Mouse (Mus musculus) lung, embryonic 15.5 days (tissue): ENCODE results near the gene Otogl. TPM values are rescaled to one million over a fixed set of nuclear protein-coding genes. Genes with fewer than 3 reads are reported as not detected.

ENCODE experiments used
- ATAC-seq: fragments of 200-750 bp; cut with Nextera tagmentation; 2 replicates; pipeline ENCODE4 v1.8.0; 2017; ENCODE audit warnings: moderate number of reproducible peaks, borderline replicate concordance; ENCODE audit not compliant: low FRiP score, low TSS enrichment; ENCODE audit errors: extremely low read depth
- H3K27ac ChIP-seq: fragments of 300-500 bp; sonication (generic); 2 replicates; pipeline ENCODE4 v1.5.1; 2015; ENCODE audit warnings: moderate library complexity, mild to moderate bottlenecking, inconsistent platforms
- H3K27me3 ChIP-seq: fragments of 300-500 bp; sonication (generic); 2 replicates; pipeline ENCODE4 v1.6.1; 2015; ENCODE audit warnings: inconsistent platforms
- H3K36me3 ChIP-seq: fragments of 300-500 bp; sonication (generic); 2 replicates; pipeline ENCODE4 v1.6.1; 2015; ENCODE audit warnings: inconsistent platforms
- H3K4me1 ChIP-seq: fragments of 300-500 bp; sonication (generic); 2 replicates; pipeline ENCODE4 v1.6.1; 2015; ENCODE audit warnings: inconsistent platforms
- H3K4me2 ChIP-seq: fragments of 300-500 bp; sonication (generic); 2 replicates; pipeline ENCODE4 v1.6.1; 2015; ENCODE audit warnings: inconsistent platforms, mild to moderate bottlenecking, moderate library complexity
- H3K4me3 ChIP-seq: fragments of 300-500 bp; sonication (generic); 2 replicates; pipeline ENCODE4 v1.5.1; 2015; ENCODE audit warnings: mild to moderate bottlenecking, inconsistent platforms
- H3K9ac ChIP-seq: fragments of 300-500 bp; sonication (generic); 2 replicates; pipeline ENCODE4 v1.6.1; 2015; ENCODE audit warnings: inconsistent platforms
- H3K9me3 ChIP-seq: fragments of 300-500 bp; sonication (generic); 2 replicates; pipeline ENCODE4 v1.6.1; 2016; ENCODE audit warnings: inconsistent platforms
- WGBS: fragments of 180-500 bp; shearing (Covaris S2); methylation state at CpG from one replicate; pipeline ENCODE4 v1.1.7; 2015; 5-methylcytosine and 5-hydroxymethylcytosine counted together
- polyA plus RNA-seq: library from polyadenylated mRNA; unstranded; fragments of >200 nt; fragmentation: Nextera tagmentation; extraction: Ambion mirVana; gene quantifications from 2 replicates; pipeline ENCODE4 v1.2.1, GENCODE M21; 2015

Gene Otogl
- polyA plus RNA-seq, 1 experiment from 2014 or later, result 0.06 TPM

GRCm38 (mm10) chr10:107901958-107902357, 10.0 kb downstream of the Otogl start:
- peaks cover 23% of the 10 kb centered on the region for H3K4me1 ChIP-seq
- 34% methylated on average over 8 of the region's 8 CpGs for WGBS
- no peaks in the 10 kb centered on the region for H3K36me3 ChIP-seq
- ATAC-seq, result no peak
- H3K9me3 ChIP-seq, result no peaks in the 10 kb centered on the region
- no peaks in the 10 kb centered on the region for H3K27me3 ChIP-seq
- H3K4me2 ChIP-seq, result no peak overlapping the region
- no peak overlapping the region for H3K4me3 ChIP-seq
- H3K9ac ChIP-seq, result no peak overlapping the region
- no peak overlapping the region for H3K27ac ChIP-seq

- no peaks in the 10 kb centered on the region for H3K9me3 ChIP-seq
- WGBS, result 40% methylated on average over 13 of the region's 13 CpGs
- no peak overlapping the region for H3K4me3 ChIP-seq
- H3K27me3 ChIP-seq, result no peaks in the 10 kb centered on the region
- ATAC-seq, result no peak
- no peak overlapping the region for H3K9ac ChIP-seq
- H3K27ac ChIP-seq, result no peak overlapping the region
- no peak overlapping the region for H3K4me2 ChIP-seq
- H3K36me3 ChIP-seq, result no peaks in the 10 kb centered on the region
- peaks cover 18% of the 10 kb centered on the region for H3K4me1 ChIP-seq
Measured at GRCm38 (mm10) chr10:107901204-107901879, 10.6 kb downstream of the Otogl start.

GRCm38 (mm10) chr10:107899946-107900345, 12.0 kb downstream of the Otogl start:
- Histone ChIP-seq H3K4me3 (no peak overlapping the region), H3K36me3 (no peaks in the 10 kb centered on the region), H3K9me3 (no peaks in the 10 kb centered on the region), H3K4me1 (peaks cover 7% of the 10 kb centered on the region; the same call in 1 of the 2 replicates), H3K9ac (no peak overlapping the region), H3K4me2 (no peak overlapping the region), H3K27me3 (no peaks in the 10 kb centered on the region), H3K27ac (no peak overlapping the region)
- ATAC-seq, result no peak
- 49% methylated on average over 6 of the region's 6 CpGs for WGBS

GRCm38 (mm10) chr10:107896158-107896557, 15.8 kb downstream of the Otogl start:
- Histone ChIP-seq H3K27me3 (no peaks in the 10 kb centered on the region), H3K4me2 (no peak overlapping the region), H3K36me3 (no peaks in the 10 kb centered on the region), H3K4me3 (no peak overlapping the region), H3K27ac (no peak overlapping the region), H3K4me1 (peaks cover 4% of the 10 kb centered on the region; the same call in 1 of the 2 replicates), H3K9me3 (no peaks in the 10 kb centered on the region), H3K9ac (no peak overlapping the region)
- no peak for ATAC-seq
- 70% methylated on average over 4 of the region's 4 CpGs for WGBS

- ATAC-seq, result peak; percentile 94
Measured at GRCm38 (mm10) chr10:107894663-107895581, 17.0 kb downstream of the Otogl start.

GRCm38 (mm10) chr10:107890400-107890799, 21.5 kb downstream of the Otogl start:
- peak overlapping the region; percentile 16; the same call in 1 of the 2 replicates for H3K4me2 ChIP-seq
- H3K9me3 ChIP-seq, result no peaks in the 10 kb centered on the region
- H3K9ac ChIP-seq, result no peak overlapping the region
- H3K27me3 ChIP-seq, result no peaks in the 10 kb centered on the region
- ATAC-seq, result no peak
- 51% methylated on average over 9 of the region's 9 CpGs for WGBS
- no peak overlapping the region for H3K27ac ChIP-seq
- H3K36me3 ChIP-seq, result no peaks in the 10 kb centered on the region
- no peak overlapping the region for H3K4me3 ChIP-seq
- H3K4me1 ChIP-seq, result peaks cover 12% of the 10 kb centered on the region; the same call in 1 of the 2 replicates

More at GRCm38 (mm10) chr10:107894663-107895581, 17.0 kb downstream of the Otogl start:
- no peak overlapping the region for H3K4me2 ChIP-seq
- H3K9ac ChIP-seq, result no peak overlapping the region
- no peaks in the 10 kb centered on the region for H3K27me3 ChIP-seq
- 17% methylated on average over 8 of the region's 8 CpGs for WGBS
- H3K36me3 ChIP-seq, result no peaks in the 10 kb centered on the region
- H3K27ac ChIP-seq, result peak overlapping the region; percentile 66
- no peak overlapping the region for H3K4me3 ChIP-seq
- no peaks in the 10 kb centered on the region for H3K9me3 ChIP-seq
- peaks cover 9% of the 10 kb centered on the region; the same call in 1 of the 2 replicates for H3K4me1 ChIP-seq

GRCm38 (mm10) chr10:107872542-107872941, 39.4 kb downstream of the Otogl start:
- Histone ChIP-seq H3K4me2 (no peak overlapping the region), H3K4me1 (peaks cover 6% of the 10 kb centered on the region; the same call in 1 of the 2 replicates), H3K36me3 (no peaks in the 10 kb centered on the region), H3K9me3 (no peaks in the 10 kb centered on the region), H3K27ac (no peak overlapping the region), H3K27me3 (no peaks in the 10 kb centered on the region), H3K4me3 (no peak overlapping the region), H3K9ac (no peak overlapping the region)
- WGBS, result 89% methylated on average over 5 of the region's 5 CpGs
- no peak for ATAC-seq

GRCm38 (mm10) chr10:107872109-107872508, 39.8 kb downstream of the Otogl start:
- WGBS, result 75% methylated on average over 4 of the region's 4 CpGs
- H3K27ac ChIP-seq, result no peak overlapping the region
- no peaks in the 10 kb centered on the region for H3K36me3 ChIP-seq
- no peak for ATAC-seq
- peaks cover 6% of the 10 kb centered on the region; the same call in 1 of the 2 replicates for H3K4me1 ChIP-seq
- no peaks in the 10 kb centered on the region for H3K27me3 ChIP-seq
- no peak overlapping the region for H3K4me2 ChIP-seq
- no peak overlapping the region for H3K9ac ChIP-seq
- no peaks in the 10 kb centered on the region for H3K9me3 ChIP-seq
- H3K4me3 ChIP-seq, result no peak overlapping the region

- no peak overlapping the region for H3K4me3 ChIP-seq
- H3K9me3 ChIP-seq, result no peaks in the 10 kb centered on the region
- 38% methylated on average over 7 of the region's 7 CpGs for WGBS
- no peak for ATAC-seq
- H3K36me3 ChIP-seq, result no peaks in the 10 kb centered on the region
- H3K4me2 ChIP-seq, result no peak overlapping the region; the same call in 1 of the 2 replicates
- peaks cover 6% of the 10 kb centered on the region; the same call in 1 of the 2 replicates for H3K4me1 ChIP-seq
- no peak overlapping the region for H3K9ac ChIP-seq
- H3K27ac ChIP-seq, result no peak overlapping the region
- no peaks in the 10 kb centered on the region for H3K27me3 ChIP-seq
Measured at GRCm38 (mm10) chr10:107870540-107870939, 41.4 kb downstream of the Otogl start.

- H3K9me3 ChIP-seq, result no peaks in the 10 kb centered on the region
- no peak overlapping the region for H3K9ac ChIP-seq
- H3K27me3 ChIP-seq, result no peaks in the 10 kb centered on the region
- peaks cover 6% of the 10 kb centered on the region; the same call in 1 of the 2 replicates for H3K4me1 ChIP-seq
- no peaks in the 10 kb centered on the region for H3K36me3 ChIP-seq
- H3K4me3 ChIP-seq, result no peak overlapping the region
- H3K27ac ChIP-seq, result no peak overlapping the region
- 91% methylated on average over 8 of the region's 8 CpGs for WGBS
- no peak for ATAC-seq
- no peak overlapping the region for H3K4me2 ChIP-seq
Measured at GRCm38 (mm10) chr10:107868904-107869303, 43.0 kb downstream of the Otogl start.

- Histone ChIP-seq H3K9ac (no peak overlapping the region), H3K9me3 (no peaks in the 10 kb centered on the region), H3K36me3 (no peaks in the 10 kb centered on the region), H3K4me3 (no peak overlapping the region), H3K4me1 (peaks cover 6% of the 10 kb centered on the region; the same call in 1 of the 2 replicates), H3K27ac (no peak overlapping the region), H3K4me2 (no peak overlapping the region), H3K27me3 (no peaks in the 10 kb centered on the region)
- 58% methylated on average over 4 of the region's 4 CpGs for WGBS
- ATAC-seq, result no peak
Measured at GRCm38 (mm10) chr10:107867414-107867813, 44.5 kb downstream of the Otogl start.
